Mouse (Mus musculus) small intestine, adult 2 months (tissue): Measurements from ENCODE around the gene Mnat1. TPM values are rescaled to one million over a fixed set of nuclear protein-coding genes. Genes with fewer than 3 reads are reported as not detected.

ENCODE experiments used
- H3K27ac ChIP-seq: fragments of 200-500 bp; 2 replicates; pipeline ENCODE4 v1.5.1; 2012; ENCODE audit warnings: low read depth, low read length, control low read depth, inconsistent platforms; ENCODE audit not compliant: insufficient read depth
- H3K27me3 ChIP-seq: fragments of 200-500 bp; 2 replicates; pipeline ENCODE4 v1.6.1; 2012; ENCODE audit warnings: mild to moderate bottlenecking, moderate library complexity, low read length, inconsistent platforms; ENCODE audit not compliant: control insufficient read depth, insufficient read depth
- H3K36me3 ChIP-seq: fragments of 200-500 bp; 2 replicates; pipeline ENCODE4 v1.6.1; 2012; ENCODE audit warnings: mild to moderate bottlenecking, low read length, control low read depth, inconsistent platforms; ENCODE audit not compliant: control insufficient read depth, insufficient read depth
- H3K4me1 ChIP-seq: fragments of 200-500 bp; 2 replicates; pipeline ENCODE4 v1.6.1; 2012; ENCODE audit warnings: low read length, inconsistent platforms, mixed read lengths; ENCODE audit not compliant: control insufficient read depth, insufficient read depth, insufficient read length
- H3K4me3 ChIP-seq: fragments of 200-500 bp; 2 replicates; pipeline ENCODE4 v1.5.1; 2012; ENCODE audit warnings: low read depth, mild to moderate bottlenecking, control low read depth, inconsistent platforms, low read length, moderate library complexity
- CTCF ChIP-seq: fragments of 200-500 bp; IDR thresholded peaks from 2 replicates; pipeline ENCODE4 v1.5.1; 2012; ENCODE audit warnings: low read depth, mild to moderate bottlenecking, control low read depth, inconsistent platforms, low read length, moderate library complexity, mixed read lengths; ENCODE audit not compliant: insufficient replicate concordance, insufficient read length; ENCODE audit errors: extremely low read depth
- POLR2A ChIP-seq: fragments of 200-500 bp; IDR thresholded peaks from 2 replicates; pipeline ENCODE4 v1.6.1; 2012; ENCODE audit warnings: low read depth, mild to moderate bottlenecking, control low read depth, inconsistent platforms, low read length, moderate library complexity
- WGBS: fragments of 180-500 bp; shearing (Covaris S2); methylation state at CpG from one replicate; pipeline ENCODE4 v1.1.7; 2018; 5-methylcytosine and 5-hydroxymethylcytosine counted together
- polyA plus RNA-seq: library from polyadenylated mRNA; depleted of rRNA; stranded (reverse); fragments of >200 nt; gene quantifications from 2 replicates; pipeline ENCODE4 v1.2.3, GENCODE M21; 2012

Mnat1 gene
- polyA plus RNA-seq, 1 experiment, result 1.7 TPM

- Histone ChIP-seq H3K4me1 (no peaks in the 10 kb centered on the region), H3K36me3 (peaks cover 4% of the 10 kb centered on the region), H3K27ac (no peak overlapping the region), H3K27me3 (no peaks in the 10 kb centered on the region; the same call in 1 of the 2 replicates), H3K4me3 (no peak overlapping the region)
- 88% methylated on average over 5 of the region's 5 CpGs for WGBS
- no peak for TF ChIP-seq CTCF
- no peak for TF ChIP-seq POLR2A
Measured at GRCm38 (mm10) chr12:73215773-73216172, 92.3 kb downstream of the Mnat1 start.

- no peak for TF ChIP-seq POLR2A
- peak; percentile 26; the same call in 1 of the 2 replicates for TF ChIP-seq CTCF
- H3K4me1 ChIP-seq, result no peaks in the 10 kb centered on the region
- H3K36me3 ChIP-seq, result peaks cover 6% of the 10 kb centered on the region
- no peaks in the 10 kb centered on the region; the same call in 1 of the 2 replicates for H3K27me3 ChIP-seq
- no peak overlapping the region for H3K4me3 ChIP-seq
- WGBS, result 87% methylated on average over 5 of the region's 5 CpGs
- H3K27ac ChIP-seq, result no peak overlapping the region
Measured at GRCm38 (mm10) chr12:73218632-73219031, 95.1 kb downstream of the Mnat1 start.

GRCm38 (mm10) chr12:73221235-73221634 lies 97.7 kb downstream of the Mnat1 start:
- 67% methylated on average over 3 of the region's 3 CpGs for WGBS
- no peak for TF ChIP-seq POLR2A
- no peak for TF ChIP-seq CTCF
- Histone ChIP-seq H3K36me3 (peaks cover 6% of the 10 kb centered on the region), H3K4me1 (no peaks in the 10 kb centered on the region), H3K27ac (no peak overlapping the region), H3K27me3 (no peaks in the 10 kb centered on the region; the same call in 1 of the 2 replicates), H3K4me3 (no peak overlapping the region)

GRCm38 (mm10) chr12:73223872-73224271 lies 100.4 kb downstream of the Mnat1 start:
- WGBS, result 77% methylated on average over 6 of the region's 6 CpGs

GRCm38 (mm10) chr12:73228427-73228826 lies 104.9 kb downstream of the Mnat1 start:
- Histone ChIP-seq H3K27ac (no peak overlapping the region), H3K36me3 (no peaks in the 10 kb centered on the region), H3K4me3 (no peak overlapping the region), H3K4me1 (no peaks in the 10 kb centered on the region), H3K27me3 (no peaks in the 10 kb centered on the region)
- WGBS, result 97% methylated on average over 3 of the region's 3 CpGs
- TF ChIP-seq CTCF (no peak), POLR2A (no peak)

More at GRCm38 (mm10) chr12:73223872-73224271, 100.4 kb downstream of the Mnat1 start:
- H3K36me3 ChIP-seq, result peaks cover 6% of the 10 kb centered on the region
- TF ChIP-seq POLR2A (no peak), CTCF (no peak)
- H3K27me3 ChIP-seq, result no peaks in the 10 kb centered on the region
- no peak overlapping the region for H3K27ac ChIP-seq
- H3K4me3 ChIP-seq, result no peak overlapping the region
- H3K4me1 ChIP-seq, result no peaks in the 10 kb centered on the region

- H3K36me3 ChIP-seq, result no peaks in the 10 kb centered on the region
- TF ChIP-seq POLR2A (no peak), CTCF (no peak)
- H3K27me3 ChIP-seq, result no peaks in the 10 kb centered on the region
- no peaks in the 10 kb centered on the region for H3K4me1 ChIP-seq
- H3K27ac ChIP-seq, result no peak overlapping the region
- no peak overlapping the region for H3K4me3 ChIP-seq
Measured at GRCm38 (mm10) chr12:73230196-73230595, 106.7 kb downstream of the Mnat1 start.

GRCm38 (mm10) chr12:73231552-73231951 lies 108.0 kb downstream of the Mnat1 start:
- Histone ChIP-seq H3K4me3 (no peak overlapping the region), H3K27me3 (no peaks in the 10 kb centered on the region), H3K27ac (no peak overlapping the region), H3K4me1 (no peaks in the 10 kb centered on the region), H3K36me3 (no peaks in the 10 kb centered on the region; the same call in 1 of the 2 replicates)
- TF ChIP-seq CTCF, result no peak
- TF ChIP-seq POLR2A, result no peak

- H3K27me3 ChIP-seq, result no peaks in the 10 kb centered on the region
- H3K4me3 ChIP-seq, result no peak overlapping the region
- no peaks in the 10 kb centered on the region for H3K4me1 ChIP-seq
- TF ChIP-seq POLR2A (no peak), CTCF (no peak)
- WGBS, result 81% methylated on average over 2 of the region's 2 CpGs
- no peaks in the 10 kb centered on the region; the same call in 1 of the 2 replicates for H3K36me3 ChIP-seq
- no peak overlapping the region for H3K27ac ChIP-seq
Measured at GRCm38 (mm10) chr12:73232586-73232985, 109.1 kb downstream of the Mnat1 start.
